Mouse (Mus musculus): Measurements from ENCODE around the gene Slc20a1. TPM values are rescaled to one million over a fixed set of nuclear protein-coding genes. Genes with fewer than 3 reads are reported as not detected.

Gene Slc20a1
- polyA plus RNA-seq, 1 experiment from 2014 or later: 35.5 TPM

- no peak for ATAC-seq (ENCODE audit: low FRiP score, low read depth)
- H3K4me2 ChIP-seq (replicated peaks): no peak overlapping the region
These were observed 35.4 kb downstream of the Slc20a1 start for GRCm38 (mm10) chr2:129233803-129234477.

GRCm38 (mm10) chr2:129234731-129235130 is 36.2 kb downstream of the Slc20a1 start:
- WGBS: 78% methylated on average over 2 of the region's 2 CpGs
- H3K4me1 ChIP-seq: 0 out of 2 replicates have a peak, but pooled peaks cover 3% of the 10 kb centered on the region
- no peak overlapping the region for H3K4me2 ChIP-seq (replicated peaks)
- no peaks in the 10 kb centered on the region for H3K27me3 ChIP-seq
- no peak overlapping the region for H3K9ac ChIP-seq
- no peaks in the 10 kb centered on the region for H3K9me3 ChIP-seq
- no peak overlapping the region for H3K4me3 ChIP-seq
- ATAC-seq (ENCODE audit: low FRiP score, low read depth): no peak
- no peak overlapping the region for H3K27ac ChIP-seq
- no peaks in the 10 kb centered on the region for H3K36me3 ChIP-seq

More at GRCm38 (mm10) chr2:129233803-129234477, 35.4 kb downstream of the Slc20a1 start:
- Histone ChIP-seq H3K4me3 (no peak overlapping the region), H3K27ac (no peak overlapping the region), H3K9ac (no peak overlapping the region), H3K4me1 (0 out of 2 replicates have a peak, but pooled peaks cover 3% of the 10 kb centered on the region), H3K9me3 (no peaks in the 10 kb centered on the region), H3K36me3 (no peaks in the 10 kb centered on the region), H3K27me3 (no peaks in the 10 kb centered on the region)
- 51% methylated on average over 9 of the region's 9 CpGs for WGBS

- Histone ChIP-seq H3K4me2 (replicated peaks) (no peak overlapping the region), H3K27me3 (no peaks in the 10 kb centered on the region), H3K9me3 (0 out of 2 replicates have a peak, but pooled peaks cover 3% of the 10 kb centered on the region), H3K4me3 (no peak overlapping the region), H3K36me3 (no peaks in the 10 kb centered on the region), H3K27ac (no peak overlapping the region), H3K9ac (no peak overlapping the region), H3K4me1 (peaks cover 7% of the 10 kb centered on the region; the same call in 1 of the 2 replicates)
- 77% methylated on average over 4 of the region's 4 CpGs for WGBS
- no peak for ATAC-seq (ENCODE audit: low FRiP score, low read depth)
These were observed 38.0 kb downstream of the Slc20a1 start for GRCm38 (mm10) chr2:129236526-129236925.

- peaks cover 13% of the 10 kb centered on the region for H3K4me1 ChIP-seq
- H3K27me3 ChIP-seq: no peaks in the 10 kb centered on the region
- no peak overlapping the region for H3K27ac ChIP-seq
- 61% methylated on average over 9 of the region's 9 CpGs for WGBS
- ATAC-seq (ENCODE audit: low FRiP score, low read depth): no peak; the same call in 1 of the 2 replicates
- H3K9ac ChIP-seq: no peak overlapping the region
- no peaks in the 10 kb centered on the region for H3K36me3 ChIP-seq
- 0 out of 2 replicates have a peak, but pooled peaks cover 3% of the 10 kb centered on the region for H3K9me3 ChIP-seq
- H3K4me2 ChIP-seq (replicated peaks): no peak overlapping the region
- no peak overlapping the region for H3K4me3 ChIP-seq
These were observed 42.3 kb downstream of the Slc20a1 start for GRCm38 (mm10) chr2:129240726-129241432.

- 50% methylated on average over 7 of the region's 7 CpGs for WGBS
- H3K9me3 ChIP-seq: 0 out of 2 replicates have a peak, but pooled peaks cover 3% of the 10 kb centered on the region
- no peaks in the 10 kb centered on the region for H3K27me3 ChIP-seq
- H3K4me2 ChIP-seq (replicated peaks): no peak overlapping the region
- no peak overlapping the region for H3K9ac ChIP-seq
- no peak; the same call in 1 of the 2 replicates for ATAC-seq (ENCODE audit: low FRiP score, low read depth)
- no peaks in the 10 kb centered on the region for H3K36me3 ChIP-seq
- peaks cover 13% of the 10 kb centered on the region for H3K4me1 ChIP-seq
- no peak overlapping the region for H3K27ac ChIP-seq
- no peak overlapping the region for H3K4me3 ChIP-seq
These were observed 43.6 kb downstream of the Slc20a1 start for GRCm38 (mm10) chr2:129241845-129242833.

- WGBS: 83% methylated on average over 4 of the region's 4 CpGs
- no peak for ATAC-seq (ENCODE audit: low FRiP score, low read depth)
- Histone ChIP-seq H3K9ac (no peak overlapping the region), H3K27ac (no peak overlapping the region), H3K9me3 (0 out of 2 replicates have a peak, but pooled peaks cover 3% of the 10 kb centered on the region), H3K36me3 (no peaks in the 10 kb centered on the region), H3K4me1 (peaks cover 13% of the 10 kb centered on the region), H3K27me3 (no peaks in the 10 kb centered on the region), H3K4me2 (replicated peaks) (no peak overlapping the region), H3K4me3 (no peak overlapping the region)
These were observed 44.4 kb downstream of the Slc20a1 start for GRCm38 (mm10) chr2:129243005-129243404.

GRCm38 (mm10) chr2:129243786-129244185 is 45.2 kb downstream of the Slc20a1 start:
- 29% methylated on average over 9 of the region's 9 CpGs for WGBS

GRCm38 (mm10) chr2:129244446-129245120 is 46.0 kb downstream of the Slc20a1 start:
- H3K4me3 ChIP-seq: no peak overlapping the region
- H3K27ac ChIP-seq: no peak overlapping the region
- H3K27me3 ChIP-seq: no peaks in the 10 kb centered on the region
- no peak overlapping the region for H3K4me2 ChIP-seq (replicated peaks)
- peaks cover 13% of the 10 kb centered on the region for H3K4me1 ChIP-seq
- no peak for ATAC-seq (ENCODE audit: low FRiP score, low read depth)
- H3K9ac ChIP-seq: no peak overlapping the region
- H3K9me3 ChIP-seq: 0 out of 2 replicates have a peak, but pooled peaks cover 3% of the 10 kb centered on the region
- 81% methylated on average over 20 of the region's 20 CpGs for WGBS
- no peaks in the 10 kb centered on the region for H3K36me3 ChIP-seq

More at GRCm38 (mm10) chr2:129243786-129244185, 45.2 kb downstream of the Slc20a1 start:
- no peak overlapping the region for H3K4me2 ChIP-seq (replicated peaks)
- H3K9me3 ChIP-seq: 0 out of 2 replicates have a peak, but pooled peaks cover 3% of the 10 kb centered on the region
- H3K27ac ChIP-seq: peak overlapping the region; percentile 28; the same call in 1 of the 2 replicates
- peaks cover 13% of the 10 kb centered on the region for H3K4me1 ChIP-seq
- no peak for ATAC-seq (ENCODE audit: low FRiP score, low read depth)
- H3K4me3 ChIP-seq: no peak overlapping the region
- H3K9ac ChIP-seq: no peak overlapping the region
- H3K36me3 ChIP-seq: no peaks in the 10 kb centered on the region
- H3K27me3 ChIP-seq: no peaks in the 10 kb centered on the region

GRCm38 (mm10) chr2:129245618-129246017 is 47.1 kb downstream of the Slc20a1 start:
- peaks cover 13% of the 10 kb centered on the region for H3K4me1 ChIP-seq
- no peak overlapping the region for H3K4me2 ChIP-seq (replicated peaks)
- WGBS: 34% methylated on average over 5 of the region's 5 CpGs
- H3K9ac ChIP-seq: no peak overlapping the region
- 0 out of 2 replicates have a peak, but pooled peaks cover under 1% of the 10 kb centered on the region for H3K9me3 ChIP-seq
- H3K36me3 ChIP-seq: no peaks in the 10 kb centered on the region
- no peak for ATAC-seq (ENCODE audit: low FRiP score, low read depth)
- no peaks in the 10 kb centered on the region for H3K27me3 ChIP-seq
- no peak overlapping the region for H3K27ac ChIP-seq
- H3K4me3 ChIP-seq: no peak overlapping the region

- Histone ChIP-seq H3K4me2 (replicated peaks) (no peak overlapping the region), H3K27me3 (no peaks in the 10 kb centered on the region), H3K27ac (no peak overlapping the region), H3K36me3 (no peaks in the 10 kb centered on the region), H3K4me1 (peaks cover 10% of the 10 kb centered on the region), H3K4me3 (no peak overlapping the region), H3K9me3 (no peaks in the 10 kb centered on the region), H3K9ac (no peak overlapping the region)
- 75% methylated on average over 7 of the region's 7 CpGs for WGBS
- no peak for ATAC-seq (ENCODE audit: low FRiP score, low read depth)
These were observed 47.9 kb downstream of the Slc20a1 start for GRCm38 (mm10) chr2:129246436-129246835.

- Histone ChIP-seq H3K27ac (no peak overlapping the region), H3K9me3 (no peaks in the 10 kb centered on the region), H3K27me3 (no peaks in the 10 kb centered on the region), H3K9ac (no peak overlapping the region), H3K4me3 (no peak overlapping the region), H3K4me1 (peaks cover 8% of the 10 kb centered on the region; the same call in 1 of the 2 replicates), H3K36me3 (no peaks in the 10 kb centered on the region), H3K4me2 (replicated peaks) (no peak overlapping the region)
- no peak for ATAC-seq (ENCODE audit: low FRiP score, low read depth)
- 92% methylated on average over 12 of the region's 12 CpGs for WGBS
These were observed 48.4 kb downstream of the Slc20a1 start for GRCm38 (mm10) chr2:129246924-129247323.

Measured in limb, embryonic 13.5 days (tissue).